Mouse (Mus musculus) limb, embryonic 11.5 days (tissue): ENCODE results near the gene 1700034J05Rik. TPM values are rescaled to one million over a fixed set of nuclear protein-coding genes. Genes with fewer than 3 reads are reported as not detected.
A peak's percentile ranks its signal among the peaks of the same experiment; 100 is the strongest.

Experiments used
- ATAC-seq: fragments of 200-750 bp; cut with Nextera tagmentation; 2 replicates; pipeline ENCODE4 v1.8.0; 2017; ENCODE audit warnings: low read depth; ENCODE audit not compliant: insufficient number of reproducible peaks, low FRiP score, low TSS enrichment
- DNase-seq: peaks from one replicate; pipeline ENCODE4 v3.0.0-alpha.2; 2015; ENCODE audit warnings: low spot score
- H3K27ac ChIP-seq: fragments of 300-500 bp; sonication (generic); replicated peaks from 2 replicates; pipeline ENCODE4 v1.5.1; 2014; ENCODE audit warnings: low read depth, mild to moderate bottlenecking, low read length
- H3K27me3 ChIP-seq: fragments of 300-500 bp; sonication (generic); 2 replicates; pipeline ENCODE4 v1.6.1; 2014; ENCODE audit warnings: mild to moderate bottlenecking, low read length, mixed read lengths; ENCODE audit not compliant: control insufficient read depth, insufficient read depth
- H3K36me3 ChIP-seq: fragments of 300-500 bp; sonication (generic); 2 replicates; pipeline ENCODE4 v1.6.1; 2014; ENCODE audit warnings: mild to moderate bottlenecking, low read length, moderate library complexity, mixed read lengths; ENCODE audit not compliant: control insufficient read depth, insufficient read depth
- H3K4me1 ChIP-seq: fragments of 300-500 bp; sonication (generic); 2 replicates; pipeline ENCODE4 v1.6.1; 2014; ENCODE audit warnings: low read length, mixed read lengths; ENCODE audit not compliant: control insufficient read depth, insufficient read depth
- H3K4me2 ChIP-seq: fragments of 300-500 bp; sonication (generic); 2 replicates; pipeline ENCODE4 v1.6.1; 2014; ENCODE audit warnings: low read depth, mild to moderate bottlenecking, moderate library complexity; ENCODE audit not compliant: severe bottlenecking
- H3K4me3 ChIP-seq: fragments of 300-500 bp; sonication (generic); 2 replicates; pipeline ENCODE4 v1.5.1; 2014; ENCODE audit warnings: low read depth, low read length
- H3K9ac ChIP-seq: fragments of 300-500 bp; sonication (generic); 2 replicates; pipeline ENCODE4 v1.6.1; 2014; ENCODE audit warnings: mild to moderate bottlenecking, low read length
- H3K9me3 ChIP-seq: fragments of 300-500 bp; sonication (generic); 2 replicates; pipeline ENCODE4 v1.6.1; 2016; ENCODE audit warnings: low read length; ENCODE audit not compliant: control insufficient read depth
- WGBS: fragments of 180-500 bp; shearing (Covaris S2); extraction: QIAGEN DNeasy Blood & Tissue Kit; methylation state at CpG from one replicate; pipeline ENCODE4 v1.1.7; 2014; 5-methylcytosine and 5-hydroxymethylcytosine counted together
- polyA plus RNA-seq: library from polyadenylated mRNA; unstranded; fragments of >200 nt; fragmentation: Nextera tagmentation; extraction: Ambion mirVana; gene quantifications from 2 replicates; pipeline ENCODE4 v1.2.1, GENCODE M21; 2014

1700034J05Rik gene
- polyA plus RNA-seq, 1 experiment from 2014 or later, result not detected

DNA sequence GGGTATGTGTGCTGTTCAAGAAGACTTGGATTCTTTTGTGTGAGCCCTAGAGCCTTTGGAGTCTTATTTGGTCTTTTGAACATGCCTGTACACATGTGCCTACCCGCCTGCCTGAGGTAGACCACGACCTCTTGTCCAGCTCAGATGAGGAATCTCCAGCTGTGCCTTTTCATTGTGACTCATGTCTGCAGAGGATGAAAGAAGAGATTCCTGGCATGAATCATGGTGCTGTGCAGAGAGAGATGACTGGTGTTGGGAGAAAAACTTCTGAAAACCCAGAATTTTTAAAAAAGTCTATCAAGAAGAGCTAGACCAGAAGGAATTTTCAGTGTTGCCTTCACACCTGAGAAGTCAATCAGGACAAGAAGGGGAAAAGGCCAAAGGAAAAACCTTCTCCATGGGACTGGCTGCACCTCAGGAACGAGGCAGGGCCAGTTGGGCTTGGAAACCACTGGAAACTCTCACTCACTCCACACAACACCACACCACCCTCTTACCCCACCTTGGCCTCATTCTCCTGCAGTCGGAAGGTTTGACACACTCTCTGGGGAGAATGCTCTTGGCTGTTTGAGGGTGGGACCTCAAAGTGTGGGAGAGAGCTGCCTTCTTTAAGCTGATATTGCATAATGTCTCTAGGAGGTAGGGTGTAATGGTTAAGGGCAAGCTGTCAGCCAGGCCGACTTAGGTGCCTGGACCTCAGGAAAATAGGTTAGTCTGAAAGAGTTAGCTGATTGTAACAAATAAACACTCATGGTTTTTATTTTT, 44.3 kb downstream of the 1700034J05Rik start:
- no peak for DNase-seq
- H3K4me3 ChIP-seq, result no peak overlapping the region
- no peak overlapping the region for H3K9ac ChIP-seq
- no peak overlapping the region for H3K27ac ChIP-seq
- peaks cover 12% of the 10 kb centered on the region for H3K4me1 ChIP-seq
- no peaks in the 10 kb centered on the region for H3K27me3 ChIP-seq
- ATAC-seq, result no peak
- H3K9me3 ChIP-seq, result no peaks in the 10 kb centered on the region
- H3K4me2 ChIP-seq, result no peak overlapping the region
- H3K36me3 ChIP-seq, result 0 out of 2 replicates have a peak, but pooled peaks cover 2% of the 10 kb centered on the region
- WGBS, result 85% methylated on average over 5 of the region's 5 CpGs

GRCm38 (mm10) chr6:146908801-146909200, 45.4 kb downstream of the 1700034J05Rik start:
- H3K36me3 ChIP-seq, result 0 out of 2 replicates have a peak, but pooled peaks cover 2% of the 10 kb centered on the region
- no peaks in the 10 kb centered on the region for H3K27me3 ChIP-seq
- H3K4me1 ChIP-seq, result peaks cover 12% of the 10 kb centered on the region
- no peak overlapping the region for H3K4me3 ChIP-seq
- WGBS, result 85% methylated on average over 2 of the region's 2 CpGs
- H3K9me3 ChIP-seq, result no peaks in the 10 kb centered on the region
- ATAC-seq (no peak), DNase-seq (no peak)
- no peak overlapping the region for H3K9ac ChIP-seq
- no peak overlapping the region for H3K27ac ChIP-seq
- no peak overlapping the region for H3K4me2 ChIP-seq

GRCm38 (mm10) chr6:146907795-146908190, 46.4 kb downstream of the 1700034J05Rik start:
- peaks cover 4% of the 10 kb centered on the region; the same call in 1 of the 2 replicates for H3K4me1 ChIP-seq
- no peak overlapping the region for H3K27ac ChIP-seq
- H3K27me3 ChIP-seq, result no peaks in the 10 kb centered on the region
- WGBS, result 98% methylated on average over 1 of the region's 1 CpGs
- no peaks in the 10 kb centered on the region for H3K9me3 ChIP-seq
- no peak overlapping the region for H3K9ac ChIP-seq
- DNase-seq (no peak), ATAC-seq (no peak)
- 0 out of 2 replicates have a peak, but pooled peaks cover 2% of the 10 kb centered on the region for H3K36me3 ChIP-seq
- H3K4me3 ChIP-seq, result no peak overlapping the region
- H3K4me2 ChIP-seq, result no peak overlapping the region

GRCm38 (mm10) chr6:146907061-146907794, 47.0 kb downstream of the 1700034J05Rik start:
- H3K9ac ChIP-seq, result no peak overlapping the region
- no peaks in the 10 kb centered on the region for H3K9me3 ChIP-seq
- H3K4me1 ChIP-seq, result peaks cover 3% of the 10 kb centered on the region; the same call in 1 of the 2 replicates
- WGBS, result 93% methylated on average over 5 of the region's 5 CpGs
- no peak overlapping the region for H3K4me3 ChIP-seq
- 0 out of 2 replicates have a peak, but pooled peaks cover 2% of the 10 kb centered on the region for H3K36me3 ChIP-seq
- no peaks in the 10 kb centered on the region for H3K27me3 ChIP-seq
- H3K27ac ChIP-seq, result no peak overlapping the region
- DNase-seq (no peak), ATAC-seq (no peak)
- H3K4me2 ChIP-seq, result no peak overlapping the region

GRCm38 (mm10) chr6:146906000-146906786, 48.0 kb downstream of the 1700034J05Rik start:
- Histone ChIP-seq H3K4me1 (no peaks in the 10 kb centered on the region), H3K9me3 (no peaks in the 10 kb centered on the region), H3K27ac (no peak overlapping the region), H3K27me3 (no peaks in the 10 kb centered on the region), H3K4me3 (no peak overlapping the region), H3K36me3 (peaks cover 4% of the 10 kb centered on the region; the same call in 1 of the 2 replicates), H3K9ac (peak overlapping the region; percentile 5; the same call in 1 of the 2 replicates), H3K4me2 (no peak overlapping the region)
- DNase-seq (no peak), ATAC-seq (no peak)
- 76% methylated on average over 3 of the region's 3 CpGs for WGBS

- Histone ChIP-seq H3K9me3 (no peaks in the 10 kb centered on the region), H3K27me3 (no peaks in the 10 kb centered on the region), H3K27ac (no peak overlapping the region), H3K4me2 (no peak overlapping the region), H3K36me3 (peaks cover 4% of the 10 kb centered on the region; the same call in 1 of the 2 replicates), H3K9ac (no peak overlapping the region), H3K4me3 (no peak overlapping the region), H3K4me1 (no peaks in the 10 kb centered on the region)
- 92% methylated on average over 3 of the region's 3 CpGs for WGBS
- no peak for DNase-seq
- no peak for ATAC-seq
Observed at GRCm38 (mm10) chr6:146904707-146905106, 49.5 kb downstream of the 1700034J05Rik start.

DNA sequence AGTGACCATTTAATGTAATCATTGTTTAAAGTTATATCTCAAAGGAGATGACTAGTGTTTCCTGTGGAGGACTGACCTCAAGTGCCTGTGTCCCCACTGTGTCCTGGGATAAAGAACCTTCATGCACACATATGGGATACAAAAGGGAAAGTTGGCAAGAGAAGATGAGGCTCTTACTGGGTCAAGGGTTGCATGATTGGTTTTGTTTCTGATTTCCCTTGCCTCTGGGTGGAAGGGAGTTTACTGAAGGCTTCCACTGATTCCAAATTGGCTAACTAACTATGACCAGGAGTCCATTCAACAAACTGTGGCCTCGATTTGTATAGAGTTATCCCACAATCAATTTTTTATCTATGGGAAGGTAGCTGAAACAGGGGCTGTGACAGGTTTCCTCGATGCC, 50.6 kb downstream of the 1700034J05Rik start:
- no peak overlapping the region for H3K9ac ChIP-seq
- ATAC-seq (no peak), DNase-seq (no peak)
- 84% methylated on average over 2 of the region's 2 CpGs for WGBS
- H3K4me3 ChIP-seq, result no peak overlapping the region
- H3K4me2 ChIP-seq, result no peak overlapping the region
- H3K9me3 ChIP-seq, result no peaks in the 10 kb centered on the region
- no peak overlapping the region for H3K27ac ChIP-seq
- H3K4me1 ChIP-seq, result no peaks in the 10 kb centered on the region
- no peaks in the 10 kb centered on the region for H3K27me3 ChIP-seq
- peaks cover 4% of the 10 kb centered on the region; the same call in 1 of the 2 replicates for H3K36me3 ChIP-seq

DNA sequence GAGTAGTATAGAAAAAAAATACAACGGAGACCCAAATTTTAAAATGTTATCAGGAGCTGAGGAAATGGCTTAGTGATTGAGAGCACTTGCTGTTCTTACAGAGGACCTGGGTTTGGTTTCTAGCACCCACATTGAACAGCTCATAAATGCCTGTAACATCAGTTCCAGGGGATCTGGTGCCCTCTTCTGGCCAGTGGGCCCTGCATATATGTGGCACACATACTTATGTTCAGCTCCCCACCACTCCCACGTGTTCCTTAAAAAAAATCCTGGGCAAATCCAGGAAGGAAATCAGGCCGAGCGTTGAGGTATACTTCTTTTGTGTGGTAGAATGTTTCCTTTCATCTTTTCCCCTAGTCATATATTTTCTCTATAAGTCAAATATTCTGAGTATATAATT, 52.3 kb downstream of the 1700034J05Rik start:
- Histone ChIP-seq H3K4me1 (no peaks in the 10 kb centered on the region), H3K4me3 (no peak overlapping the region), H3K27ac (no peak overlapping the region), H3K9ac (no peak overlapping the region), H3K27me3 (no peaks in the 10 kb centered on the region), H3K9me3 (no peaks in the 10 kb centered on the region), H3K36me3 (peaks cover 4% of the 10 kb centered on the region; the same call in 1 of the 2 replicates), H3K4me2 (no peak overlapping the region)
- no peak for DNase-seq
- WGBS, result 96% methylated on average over 4 of the region's 4 CpGs
- no peak for ATAC-seq
